Mouse (Mus musculus) spleen, adult 2 months (tissue): ENCODE measurements around the gene Tenm4. TPM values are rescaled to one million over a fixed set of nuclear protein-coding genes. Genes with fewer than 3 reads are reported as not detected.

ENCODE experiments used
- DNase-seq, 2 experiments: peaks; one replicate each; pipeline versions ENCODE4 v3.0.0 to v3.0.0-alpha.2; 2012 to 2021; ENCODE audit warnings: low spot score in 2 of 2, low read depth in 1 of 2
- H3K27ac ChIP-seq: fragments of 200-500 bp; 2 replicates; pipeline ENCODE4 v1.5.1; 2012; ENCODE audit warnings: low read length, inconsistent platforms; ENCODE audit not compliant: insufficient read depth
- H3K27me3 ChIP-seq: fragments of 200-500 bp; 2 replicates; pipeline ENCODE4 v1.6.1; 2012; ENCODE audit warnings: mild to moderate bottlenecking, moderate library complexity, low read length, inconsistent platforms; ENCODE audit not compliant: control insufficient read depth, insufficient read depth
- H3K36me3 ChIP-seq: fragments of 200-500 bp; 2 replicates; pipeline ENCODE4 v1.6.1; 2012; ENCODE audit warnings: mild to moderate bottlenecking, low read length, inconsistent platforms; ENCODE audit not compliant: control insufficient read depth, insufficient read depth
- H3K4me1 ChIP-seq: fragments of 200-500 bp; 2 replicates; pipeline ENCODE4 v1.6.1; 2011; ENCODE audit warnings: inconsistent platforms; ENCODE audit not compliant: control insufficient read depth, insufficient read depth, insufficient read length
- H3K4me3 ChIP-seq: fragments of 200-500 bp; 2 replicates; pipeline ENCODE4 v1.5.1; 2011; ENCODE audit warnings: mild to moderate bottlenecking, inconsistent platforms; ENCODE audit not compliant: insufficient read depth, insufficient read length; ENCODE audit errors: extremely low read depth
- CTCF ChIP-seq: fragments of 200-500 bp; IDR thresholded peaks from 2 replicates; pipeline ENCODE4 v1.5.1; 2011; ENCODE audit warnings: mild to moderate bottlenecking, inconsistent platforms; ENCODE audit not compliant: insufficient read depth, insufficient read length, insufficient replicate concordance; ENCODE audit errors: extremely low read depth
- POLR2A ChIP-seq: fragments of 200-500 bp; IDR thresholded peaks from 2 replicates; pipeline ENCODE4 v1.6.1; 2011; ENCODE audit warnings: low read depth, low read length, inconsistent platforms
- WGBS: fragments of 180-500 bp; shearing (Covaris S2); methylation state at CpG from one replicate; pipeline ENCODE4 v1.1.7; 2018; 5-methylcytosine and 5-hydroxymethylcytosine counted together
- polyA plus RNA-seq: library from polyadenylated mRNA; depleted of rRNA; stranded (reverse); fragments of >200 nt; gene quantifications from 2 replicates; pipeline ENCODE4 v1.2.3, GENCODE M21; 2012

The Tenm4 gene
- polyA plus RNA-seq, 1 experiment = 1.2 TPM

DNA sequence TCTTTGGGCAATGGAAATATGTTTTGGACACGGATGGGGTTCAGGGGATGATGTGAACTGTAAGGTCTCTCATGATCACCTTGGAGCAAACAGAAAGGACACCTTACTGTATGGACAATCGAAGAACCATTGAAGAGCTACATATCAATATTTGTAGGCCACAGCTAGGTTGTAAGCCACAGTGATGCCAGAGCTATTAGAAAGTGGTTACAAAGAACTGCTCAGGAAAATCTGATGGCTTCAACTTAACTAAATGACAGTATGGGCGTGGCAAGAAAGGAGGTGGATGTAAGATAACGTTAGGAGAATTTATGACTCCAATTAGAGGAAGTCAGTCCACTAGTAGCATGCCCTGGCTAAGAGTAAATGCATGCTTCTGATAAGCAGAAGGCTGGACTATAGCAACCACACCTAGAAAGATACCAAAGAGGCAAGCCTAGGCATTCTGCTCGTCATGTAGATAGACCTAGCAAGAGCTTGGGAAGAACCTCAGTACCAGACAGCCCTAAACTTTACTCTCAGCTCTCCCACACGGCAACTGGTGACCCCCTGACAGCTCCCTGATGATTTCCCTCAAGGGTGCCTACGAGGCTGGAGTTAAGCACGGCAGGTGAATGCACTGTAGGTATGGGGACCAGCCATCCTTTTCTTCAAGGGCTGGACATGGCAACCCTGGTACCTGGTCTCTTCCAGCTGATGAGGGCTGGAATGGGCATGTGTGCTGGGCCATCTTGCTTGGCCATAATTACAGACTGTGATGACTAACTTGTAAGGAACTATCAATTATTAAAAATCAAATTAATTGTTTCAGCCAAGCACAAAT, 534.5 kb downstream of the Tenm4 start:
- H3K27ac ChIP-seq = no peak overlapping the region
- 62% methylated on average over 8 of the region's 8 CpGs for WGBS
- no peak for TF ChIP-seq POLR2A
- no peak for TF ChIP-seq CTCF

DNA sequence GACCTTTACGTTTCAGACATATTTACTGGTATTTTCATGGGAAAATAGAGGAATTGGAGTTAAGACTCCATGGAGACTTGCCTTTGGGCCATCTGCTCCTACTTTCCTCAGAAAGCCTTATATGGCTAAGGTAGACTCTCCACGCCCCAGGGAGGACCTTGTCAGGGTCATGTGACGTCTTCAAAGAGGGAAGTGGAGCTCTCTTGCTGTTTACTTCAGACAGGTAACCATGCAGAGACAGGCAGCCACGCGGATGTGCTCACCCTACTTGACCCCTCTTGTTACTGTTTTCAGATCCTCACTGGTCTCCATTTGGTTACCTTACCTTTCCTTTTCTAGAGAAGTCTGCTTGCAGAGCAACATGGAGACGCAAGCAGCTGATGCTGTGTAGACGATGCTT, 535.5 kb downstream of the Tenm4 start:
- Histone ChIP-seq H3K27ac (peak overlapping the region; percentile 34; the same call in 1 of the 2 replicates), H3K4me3 (no peak overlapping the region), H3K36me3 (no peaks in the 10 kb centered on the region), H3K27me3 (no peaks in the 10 kb centered on the region), H3K4me1 (peaks cover 5% of the 10 kb centered on the region; the same call in 1 of the 2 replicates)
- DNase-seq = peak; percentile 25 to 64
- TF ChIP-seq POLR2A (no peak), CTCF (no peak)
- WGBS = 74% methylated on average over 7 of the region's 7 CpGs

More for the DNA sequence above, 534.5 kb downstream of the Tenm4 start:
- Histone ChIP-seq H3K4me3 (no peak overlapping the region), H3K27me3 (no peaks in the 10 kb centered on the region), H3K36me3 (no peaks in the 10 kb centered on the region), H3K4me1 (peaks cover 5% of the 10 kb centered on the region; the same call in 1 of the 2 replicates)
- no peak for DNase-seq

DNA sequence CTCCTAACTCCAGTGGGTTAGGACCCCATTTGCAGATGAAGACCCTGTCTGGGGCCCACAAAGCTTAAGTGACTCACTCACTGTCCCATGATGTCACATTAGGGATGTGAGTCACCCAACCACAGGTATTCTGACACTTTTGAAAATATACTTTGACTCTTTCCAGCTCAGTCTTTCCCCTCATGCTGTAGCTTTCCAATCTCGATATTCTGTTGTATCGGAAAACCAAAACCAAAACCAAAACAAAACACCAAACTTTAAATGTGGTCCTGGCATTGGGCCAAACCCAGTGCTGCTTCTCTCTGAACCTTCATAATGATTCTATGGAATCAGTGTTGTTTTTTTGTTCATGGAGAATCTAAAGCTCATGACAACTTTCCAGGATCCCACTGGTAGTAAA, 536.1 kb downstream of the Tenm4 start:
- no peaks in the 10 kb centered on the region for H3K36me3 ChIP-seq
- no peak overlapping the region for H3K4me3 ChIP-seq
- peak in 1 of 2 experiments; percentile 22 for DNase-seq
- H3K27me3 ChIP-seq = no peaks in the 10 kb centered on the region
- peak overlapping the region; percentile 34; the same call in 1 of the 2 replicates for H3K27ac ChIP-seq
- TF ChIP-seq CTCF (no peak), POLR2A (no peak)
- peaks cover 5% of the 10 kb centered on the region; the same call in 1 of the 2 replicates for H3K4me1 ChIP-seq
- 50% methylated on average over 2 of the region's 2 CpGs for WGBS

DNA sequence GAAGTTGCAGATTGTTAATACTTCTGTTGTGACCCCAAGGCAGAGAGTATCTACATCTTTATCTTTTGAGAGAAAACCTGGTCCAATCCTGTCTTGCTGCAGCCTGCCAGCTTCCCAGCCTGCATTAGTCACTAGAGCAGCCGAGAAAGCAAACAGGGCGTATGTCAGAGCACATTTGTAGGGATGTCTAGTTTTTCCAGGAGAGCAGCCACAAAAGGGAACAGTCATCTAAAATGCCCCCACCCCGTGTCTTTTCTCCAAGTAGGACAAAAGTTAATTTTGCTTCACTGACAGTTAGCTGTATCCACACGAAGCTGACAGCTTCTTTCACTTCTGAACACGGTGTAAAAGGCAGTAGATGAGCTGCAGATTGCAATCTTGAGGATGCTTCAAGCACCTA, 537.0 kb downstream of the Tenm4 start:
- TF ChIP-seq CTCF = no peak
- TF ChIP-seq POLR2A = no peak
- no peak overlapping the region for H3K4me3 ChIP-seq
- H3K27ac ChIP-seq = no peak overlapping the region
- H3K36me3 ChIP-seq = no peaks in the 10 kb centered on the region
- DNase-seq = no peak
- peaks cover 5% of the 10 kb centered on the region; the same call in 1 of the 2 replicates for H3K4me1 ChIP-seq
- 85% methylated on average over 5 of the region's 5 CpGs for WGBS
- H3K27me3 ChIP-seq = no peaks in the 10 kb centered on the region

DNA sequence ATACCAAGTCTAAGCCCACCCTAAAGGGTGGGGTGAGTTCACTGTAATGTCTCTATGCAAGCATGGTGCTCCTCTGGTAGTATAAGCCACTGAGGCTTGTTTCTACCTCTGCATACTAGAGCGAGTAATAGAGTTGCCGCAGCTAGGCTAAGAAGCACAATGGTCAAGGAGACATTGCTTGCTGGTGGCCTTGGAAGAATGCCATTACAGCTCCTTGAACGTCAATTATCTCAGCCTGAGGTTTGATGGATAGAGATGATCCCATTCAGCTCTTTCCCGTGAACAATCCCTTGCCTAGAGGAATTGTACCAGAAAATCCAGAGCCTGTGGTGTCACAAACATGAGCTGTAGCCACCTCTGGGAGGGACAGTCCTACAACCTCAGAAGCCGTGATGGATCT, 537.5 kb downstream of the Tenm4 start:
- peaks cover 5% of the 10 kb centered on the region; the same call in 1 of the 2 replicates for H3K4me1 ChIP-seq
- no peak overlapping the region for H3K27ac ChIP-seq
- no peak overlapping the region for H3K4me3 ChIP-seq
- TF ChIP-seq CTCF (no peak), POLR2A (no peak)
- H3K36me3 ChIP-seq = no peaks in the 10 kb centered on the region
- no peaks in the 10 kb centered on the region for H3K27me3 ChIP-seq
- no peak for DNase-seq
- WGBS = 89% methylated on average over 5 of the region's 5 CpGs

DNA sequence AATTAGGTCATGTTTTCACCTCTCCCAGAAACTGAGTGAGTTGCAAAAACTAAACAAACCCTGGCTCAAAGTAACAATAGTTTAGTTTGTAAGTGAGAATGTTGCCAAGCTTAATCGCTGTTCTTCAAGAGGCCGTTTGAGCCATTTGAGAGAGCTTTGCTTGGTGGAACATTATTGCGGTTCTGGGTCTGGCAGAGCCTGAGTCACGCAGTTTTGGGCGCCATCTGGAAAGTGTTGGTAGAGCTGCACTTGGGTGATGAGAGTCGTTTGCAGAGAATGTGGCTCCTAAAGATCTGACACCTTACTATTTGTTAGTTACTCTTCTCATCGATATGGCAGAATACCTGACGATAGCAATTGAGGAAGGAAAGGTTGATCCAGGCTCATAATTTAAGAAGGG, 537.9 kb downstream of the Tenm4 start:
- no peak overlapping the region for H3K27ac ChIP-seq
- TF ChIP-seq CTCF (no peak), POLR2A (no peak)
- H3K4me1 ChIP-seq = peaks cover 5% of the 10 kb centered on the region; the same call in 1 of the 2 replicates
- no peaks in the 10 kb centered on the region for H3K27me3 ChIP-seq
- WGBS = 93% methylated on average over 8 of the region's 8 CpGs
- no peaks in the 10 kb centered on the region for H3K36me3 ChIP-seq
- DNase-seq = no peak
- no peak overlapping the region for H3K4me3 ChIP-seq

DNA sequence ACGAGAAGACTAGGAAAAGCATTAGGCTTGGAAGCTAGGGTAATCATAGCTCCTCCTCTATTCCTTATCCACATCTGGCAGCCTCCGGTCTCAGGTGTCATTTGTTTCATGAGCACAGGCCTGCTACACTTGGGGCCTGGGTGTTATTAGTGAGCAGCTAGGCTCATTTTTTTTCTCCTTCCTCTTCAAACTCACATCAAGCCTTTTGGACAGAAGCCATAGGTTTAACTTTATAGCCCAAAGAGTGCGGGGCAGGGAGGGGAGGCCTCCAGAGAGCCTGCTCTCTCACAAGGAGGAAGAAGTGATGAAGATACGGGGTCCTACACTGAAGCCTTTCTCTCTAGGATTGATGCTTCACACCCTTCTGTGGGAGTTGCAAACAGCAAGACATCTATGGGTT, 538.8 kb downstream of the Tenm4 start:
- H3K4me1 ChIP-seq = peaks cover 2% of the 10 kb centered on the region; the same call in 1 of the 2 replicates
- 88% methylated on average over 4 of the region's 4 CpGs for WGBS
- no peaks in the 10 kb centered on the region for H3K27me3 ChIP-seq
- no peak overlapping the region for H3K27ac ChIP-seq
- no peak for DNase-seq
- H3K36me3 ChIP-seq = no peaks in the 10 kb centered on the region
- H3K4me3 ChIP-seq = no peak overlapping the region
- TF ChIP-seq POLR2A = no peak
- TF ChIP-seq CTCF = no peak
